Mouse (Mus musculus): ENCODE data around the gene Ttll5.
A peak's percentile ranks its signal among the peaks of the same experiment; 100 is the strongest.

Ttll5 gene

GRCm38 (mm10) chr12:85824438-85825264, at the start of gene Ttll5, which contains the start of gene Erg28:
TSS of gene Ttll5 (plus strand) at chr12:85824659.
TSS of gene Erg28 (minus strand) at chr12:85824550.
- peak; percentile 97 for DNase-seq (ENCODE audit: low read depth)

GRCm38 (mm10) chr12:85778962-85779361, 45.5 kb upstream of the Ttll5 start:
- no peak for DNase-seq (ENCODE audit: low read depth)

GRCm38 (mm10) chr12:85779707-85780106, 44.8 kb upstream of the Ttll5 start:
- no peak for DNase-seq (ENCODE audit: low read depth)

DNA sequence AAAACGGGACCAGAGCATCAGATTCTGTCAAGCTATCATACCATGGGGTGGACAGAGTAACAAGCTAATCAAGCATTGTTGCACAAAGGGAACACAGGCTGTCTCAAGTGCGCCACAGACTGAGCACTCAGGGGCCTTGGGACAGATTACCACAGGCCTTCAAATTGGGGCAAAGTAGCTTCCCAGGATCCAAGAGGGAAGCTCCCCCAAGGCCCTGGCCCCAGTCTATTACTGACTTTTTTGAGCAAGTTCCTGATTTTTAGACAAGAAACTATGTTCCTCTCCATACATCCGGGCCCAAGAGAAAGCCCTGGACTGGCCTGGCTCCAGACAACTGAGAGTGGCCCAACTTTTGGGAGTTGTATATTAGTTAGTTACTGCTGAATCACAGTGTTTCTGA, 42.9 kb upstream of the Ttll5 start:
- DNase-seq (ENCODE audit: low read depth), result no peak

- no peak for DNase-seq (ENCODE audit: low read depth)
Observed at GRCm38 (mm10) chr12:85784916-85785815, 39.3 kb upstream of the Ttll5 start.

DNA sequence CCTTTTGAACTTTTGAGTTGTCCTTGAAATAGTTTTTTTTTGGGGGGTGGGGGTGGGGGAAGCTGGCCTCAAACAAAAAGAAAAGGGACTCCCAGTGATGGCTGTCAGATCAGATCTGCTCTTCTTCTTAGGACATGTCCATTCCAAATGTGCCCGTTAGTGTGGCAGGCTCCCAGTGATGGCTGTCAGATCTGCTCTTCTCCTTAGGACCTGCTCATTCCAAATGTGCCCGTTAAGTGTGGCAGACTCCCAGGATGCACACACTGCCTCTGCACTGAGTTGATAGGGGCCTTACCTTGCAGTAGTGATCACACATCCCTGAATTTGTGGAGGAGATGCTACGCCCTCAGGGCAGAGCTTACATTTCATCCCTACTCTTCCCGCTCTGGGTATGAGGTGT, 32.3 kb upstream of the Ttll5 start:
- no peak for DNase-seq (ENCODE audit: low read depth)

- peak; percentile 44 for DNase-seq (ENCODE audit: low read depth)
Observed at GRCm38 (mm10) chr12:85792821-85793346, 31.6 kb upstream of the Ttll5 start.

DNA sequence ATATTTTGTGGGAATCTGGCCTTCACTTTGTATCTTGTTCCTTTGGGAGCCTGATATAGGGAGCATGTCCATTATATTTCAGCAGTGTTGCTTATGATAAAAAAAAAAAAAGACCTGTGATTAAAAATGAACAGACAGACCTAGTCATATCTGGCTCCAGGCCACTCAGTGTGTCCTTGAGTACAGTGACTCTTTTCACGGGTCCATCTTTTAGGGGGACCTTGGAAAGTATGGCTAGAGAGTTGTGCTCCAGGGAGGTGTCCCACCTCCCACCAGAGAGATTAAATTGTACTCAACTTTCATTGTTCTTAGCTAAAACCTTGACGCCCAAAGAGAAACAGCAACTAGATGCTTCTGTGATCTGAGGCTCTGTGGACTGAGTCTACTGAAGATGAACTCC, 30.4 kb upstream of the Ttll5 start:
- DNase-seq (ENCODE audit: low read depth), result no peak

- no peak for DNase-seq (ENCODE audit: low read depth)
Observed at GRCm38 (mm10) chr12:85795551-85795950, 28.9 kb upstream of the Ttll5 start.

DNA sequence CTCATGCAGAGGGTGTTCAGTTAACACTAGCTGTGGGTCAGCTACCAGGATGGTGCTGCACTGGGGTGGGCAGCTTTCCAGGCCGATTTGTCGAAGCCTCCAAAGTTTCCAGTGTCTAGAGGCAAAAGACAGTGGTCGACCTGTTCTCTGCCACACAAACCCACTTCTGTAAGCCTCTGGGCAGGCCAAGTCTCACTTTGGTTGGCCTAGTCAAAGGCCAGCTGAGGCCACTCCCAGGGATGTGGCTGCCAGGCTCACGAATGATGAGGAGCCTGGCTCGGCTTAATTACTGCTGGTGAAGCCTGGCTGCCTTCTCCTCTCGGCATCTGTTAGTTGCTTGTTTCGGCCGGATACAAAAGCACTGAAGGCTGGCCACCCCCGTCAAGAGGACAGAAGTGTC, 24.4 kb upstream of the Ttll5 start:
- no peak for DNase-seq (ENCODE audit: low read depth)

GRCm38 (mm10) chr12:85809726-85810125, 14.7 kb upstream of the Ttll5 start:
- no peak for DNase-seq (ENCODE audit: low read depth)

DNA sequence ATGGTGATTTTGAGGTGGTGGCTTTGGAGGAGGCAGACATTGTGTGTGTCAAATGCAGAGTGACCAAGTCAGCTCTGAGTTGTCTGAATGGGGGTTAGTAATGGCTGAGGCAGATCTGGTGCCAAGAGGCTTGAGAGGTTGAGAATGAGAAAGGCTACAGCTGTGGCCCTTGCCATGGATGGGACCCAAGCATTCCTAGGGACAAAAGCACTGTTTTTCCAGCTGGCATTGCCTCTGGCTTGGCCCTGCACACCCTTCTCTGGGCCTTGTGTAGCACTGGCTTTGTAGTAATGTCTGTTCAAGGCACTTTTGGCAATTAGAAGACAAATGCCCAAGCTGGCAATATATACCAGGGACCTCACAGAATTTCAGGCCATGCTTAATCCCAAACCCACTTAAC, 13.5 kb upstream of the Ttll5 start:
- DNase-seq (ENCODE audit: low read depth), result no peak

DNA sequence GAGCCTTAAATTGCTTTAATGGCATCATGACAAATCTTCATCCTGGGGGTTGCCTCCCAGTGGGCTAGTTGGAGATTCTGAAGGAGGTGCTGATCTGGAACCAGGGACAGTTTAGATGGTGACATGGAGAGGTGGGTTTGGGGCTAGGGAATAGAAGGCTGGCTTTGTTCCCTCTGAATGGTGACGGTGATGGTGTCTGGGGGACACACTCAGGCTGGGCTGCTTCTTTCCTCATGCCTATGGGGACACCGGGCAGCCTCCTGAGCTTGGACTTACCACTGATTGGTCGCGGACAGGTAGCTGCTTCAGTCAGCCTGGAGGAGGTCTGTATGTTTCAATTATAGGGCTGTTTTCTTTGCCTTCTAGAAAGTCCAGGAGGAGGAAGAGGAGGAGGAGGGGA, 12.8 kb upstream of the Ttll5 start:
- no peak for DNase-seq (ENCODE audit: low read depth)

- no peak for DNase-seq (ENCODE audit: low read depth)
Observed at GRCm38 (mm10) chr12:85813599-85813998, 10.9 kb upstream of the Ttll5 start.

DNA sequence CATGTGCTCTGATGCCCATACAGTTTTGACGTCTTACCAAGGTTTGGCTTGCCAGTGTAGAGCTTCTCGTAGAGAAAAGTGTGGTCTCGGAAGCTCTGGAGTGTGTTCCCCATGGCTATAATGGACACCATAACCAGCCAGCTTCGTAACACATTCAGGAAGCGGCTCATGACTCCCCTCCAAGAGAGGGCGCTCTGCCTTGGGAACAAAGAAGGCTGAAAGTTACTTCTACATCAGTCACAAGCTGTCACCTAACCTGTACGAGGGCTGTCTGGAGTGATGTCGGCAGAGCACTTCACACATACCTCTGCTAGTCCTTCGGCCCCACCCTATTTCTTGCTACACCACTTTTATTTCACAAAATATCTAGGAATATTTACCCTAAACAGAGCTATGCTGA, 2.4 kb upstream of the Ttll5 start:
- DNase-seq (ENCODE audit: low read depth), result peak; percentile 22

GRCm38 (mm10) chr12:85825361-85825760, 902 bp downstream of the Ttll5 start:
- peak; percentile 17 for DNase-seq (ENCODE audit: low read depth)

DNA sequence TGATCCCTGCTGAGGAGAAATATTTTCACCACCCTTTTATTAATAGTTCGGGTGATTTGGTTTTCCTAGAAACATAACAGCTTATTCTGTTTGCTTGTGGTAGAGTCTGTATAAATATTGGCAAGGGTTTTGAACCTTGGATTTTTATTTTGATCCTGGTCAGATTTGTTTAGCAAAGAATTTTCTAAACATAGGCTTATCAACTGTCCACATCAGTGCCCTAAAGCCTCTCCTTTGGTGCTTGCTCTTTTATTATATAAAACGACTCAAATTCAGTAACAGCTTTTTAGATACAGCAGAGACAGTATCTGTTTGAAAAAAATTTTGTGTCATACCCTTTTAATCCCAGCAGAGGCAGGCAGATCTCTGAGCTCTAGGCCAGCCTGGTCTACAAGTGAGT, 1.4 kb downstream of the Ttll5 start:
- no peak for DNase-seq (ENCODE audit: low read depth)

DNA sequence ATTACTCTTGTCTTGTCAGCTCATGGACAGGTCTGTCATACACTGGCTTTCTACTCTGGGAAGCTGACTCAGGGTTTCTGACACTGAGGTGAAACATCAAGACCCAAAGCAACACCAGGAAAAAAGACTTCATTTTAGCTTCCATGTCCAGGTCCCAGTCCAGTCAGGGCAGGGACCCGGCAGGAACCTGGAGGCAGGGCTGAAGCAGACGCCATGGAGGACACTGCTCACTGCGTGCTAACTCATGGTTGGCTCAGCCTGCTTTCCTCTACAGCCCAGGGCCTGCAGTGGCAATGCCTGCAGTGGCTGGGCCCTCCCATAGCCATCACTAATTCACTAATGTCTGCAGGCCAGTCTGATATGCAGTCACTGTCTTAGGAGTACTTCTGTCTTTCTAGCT, 4.4 kb downstream of the Ttll5 start:
- DNase-seq (ENCODE audit: low read depth), result no peak

- no peak for DNase-seq (ENCODE audit: low read depth)
Observed at GRCm38 (mm10) chr12:85829866-85830265, 5.4 kb downstream of the Ttll5 start.

- DNase-seq (ENCODE audit: low read depth), result no peak
Observed at GRCm38 (mm10) chr12:85830691-85831090, 6.2 kb downstream of the Ttll5 start.

DNA sequence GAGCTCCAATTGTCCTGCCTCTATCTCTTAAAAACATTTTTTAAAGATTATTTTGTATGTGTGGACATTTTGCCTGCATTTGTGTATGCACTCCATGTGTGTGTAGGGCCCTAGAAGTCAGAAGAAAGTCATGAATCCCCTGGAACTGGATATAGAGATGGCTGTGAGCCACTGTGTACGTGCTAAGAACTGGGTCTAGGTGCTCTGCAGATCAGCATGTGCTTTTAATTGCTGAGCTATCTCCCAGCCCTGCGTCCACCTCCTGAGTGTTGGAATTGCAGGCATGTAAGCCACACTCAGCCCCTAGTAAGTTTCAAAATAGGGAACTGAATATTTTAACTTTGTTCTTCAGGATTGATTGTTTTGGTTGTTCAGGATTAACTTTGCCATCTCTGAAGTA, 10.1 kb downstream of the Ttll5 start:
- DNase-seq (ENCODE audit: low read depth), result no peak

- no peak for DNase-seq (ENCODE audit: low read depth)
Observed at GRCm38 (mm10) chr12:85837765-85838164, 13.3 kb downstream of the Ttll5 start.
